Mouse (Mus musculus) myocyte (in vitro differentiated cells): Measurements from ENCODE around the gene Kif5c.

Experiments used
- CEBPB ChIP-seq: IDR thresholded peaks from 2 replicates; pipeline ENCODE4 v1.6.1; 2011; ENCODE audit warnings: mild to moderate bottlenecking, moderate library complexity; ENCODE audit not compliant: poor library complexity, insufficient read depth, severe bottlenecking
- E2F4 ChIP-seq: IDR thresholded peaks from one replicate; pipeline ENCODE4 v1.6.1; 2011; ENCODE audit warnings: mild to moderate bottlenecking, control low read depth, moderate library complexity; ENCODE audit not compliant: insufficient read depth
- MAX ChIP-seq: IDR thresholded peaks from one replicate; pipeline ENCODE4 v1.6.1; 2011; ENCODE audit warnings: low read depth, mild to moderate bottlenecking, control low read depth
- MYOD1 ChIP-seq, 3 experiments: IDR thresholded peaks; one replicate each; pipeline ENCODE4 v1.6.1; 2011; ENCODE audit warnings: control low read depth in 2 of 3, low read depth in 2 of 3, mild to moderate bottlenecking in 2 of 3, moderate library complexity in 1 of 3; ENCODE audit not compliant: insufficient read length in 2 of 3, control insufficient read depth in 1 of 3
- MYOG ChIP-seq, 3 experiments: IDR thresholded peaks; one replicate each; pipeline ENCODE4 v1.6.1; 2011; ENCODE audit warnings: control low read depth in 2 of 3, low read depth in 2 of 3, mild to moderate bottlenecking in 2 of 3; ENCODE audit not compliant: insufficient read length in 2 of 3, control insufficient read depth in 1 of 3, insufficient read depth in 1 of 3
- POLR2A ChIP-seq: IDR thresholded peaks from one replicate; pipeline ENCODE4 v1.6.1; 2011; ENCODE audit warnings: low read depth, mild to moderate bottlenecking, control low read depth, moderate library complexity; ENCODE audit not compliant: insufficient read length
- POLR2AphosphoS2 ChIP-seq: IDR thresholded peaks from one replicate; pipeline ENCODE4 v1.6.1; 2011; ENCODE audit warnings: low read depth, control low read depth; ENCODE audit not compliant: insufficient read length
- REST ChIP-seq: IDR thresholded peaks from one replicate; pipeline ENCODE4 v1.6.1; 2011; ENCODE audit warnings: mild to moderate bottlenecking, control low read depth, moderate library complexity; ENCODE audit not compliant: insufficient read depth, insufficient read length
- TCF12 ChIP-seq: IDR thresholded peaks from one replicate; pipeline ENCODE4 v1.6.1; 2011; ENCODE audit warnings: mild to moderate bottlenecking, control low read depth; ENCODE audit not compliant: poor library complexity, insufficient read depth, severe bottlenecking
- TCF3 ChIP-seq: IDR thresholded peaks from one replicate; pipeline ENCODE4 v1.6.1; 2011; ENCODE audit warnings: low read depth, control low read depth; ENCODE audit not compliant: insufficient read length
- USF1 ChIP-seq: IDR thresholded peaks from one replicate; pipeline ENCODE4 v1.6.1; 2011; ENCODE audit warnings: low read depth, mild to moderate bottlenecking, control low read depth, moderate library complexity

DNA sequence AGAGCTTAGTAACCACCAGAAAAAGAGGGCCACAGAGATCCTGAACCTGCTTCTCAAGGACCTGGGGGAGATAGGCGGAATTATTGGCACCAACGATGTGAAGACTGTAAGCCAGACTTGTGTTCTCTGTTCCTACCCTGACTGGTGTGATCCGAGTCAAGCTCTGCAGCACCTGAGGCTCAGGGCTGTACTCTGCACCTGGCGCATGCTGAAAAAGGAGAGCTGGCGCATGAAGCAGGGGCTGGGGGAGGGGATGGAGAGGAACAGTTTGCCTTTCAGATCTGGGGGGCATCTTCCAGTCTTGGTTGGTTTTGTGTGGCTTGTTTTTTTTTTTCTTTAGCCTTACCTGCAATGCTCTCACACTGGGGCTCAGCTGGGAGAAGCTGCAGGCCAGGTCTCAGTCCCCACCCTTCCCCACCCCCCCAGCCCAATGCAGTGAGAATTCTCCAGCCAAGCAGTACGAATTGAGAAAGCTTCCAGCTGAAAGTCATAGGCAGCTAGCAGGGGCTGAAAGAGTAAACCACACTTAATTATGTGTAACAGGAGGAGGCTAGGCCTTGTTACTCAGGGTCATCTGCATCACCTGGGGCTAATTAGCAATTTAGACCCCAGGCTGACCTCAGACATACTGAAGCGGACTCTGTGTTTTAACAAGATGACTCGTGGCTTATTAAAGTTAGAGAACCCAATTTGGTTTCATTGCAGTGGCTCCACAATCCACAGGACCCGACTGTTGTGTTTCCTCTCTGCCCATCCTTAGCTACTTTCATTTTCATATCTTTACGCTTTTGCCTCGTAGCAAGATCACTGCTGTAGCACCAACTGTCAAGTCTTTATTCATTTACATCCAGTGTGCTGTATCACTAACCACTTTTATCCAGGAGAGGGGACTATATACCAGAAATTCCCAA lies 113.9 kb downstream of the Kif5c start:
- TF ChIP-seq POLR2A (no peak), POLR2AphosphoS2 (no peak), TCF3 (no peak), USF1 (no peak), MAX (no peak), MYOD1 (IDR thresholded peaks at IDR 0.05; ENCODE audit: control insufficient read depth in 1 of 3, insufficient read length in 2 of 3, low read depth in 2 of 3) (no peak), CEBPB (no peak), MYOG (IDR thresholded peaks at IDR 0.05; ENCODE audit: control insufficient read depth in 1 of 3, insufficient read depth in 1 of 3, insufficient read length in 2 of 3, low read depth in 2 of 3) (no peak), TCF12 (no peak), E2F4 (no peak), REST (no peak)
